Mouse (Mus musculus): ENCODE measurements around the gene Pdyn. TPM values are rescaled to one million over a fixed set of nuclear protein-coding genes. Genes with fewer than 3 reads are reported as not detected.

Gene Pdyn
- polyA plus RNA-seq, 1 experiment, result not detected

DNA sequence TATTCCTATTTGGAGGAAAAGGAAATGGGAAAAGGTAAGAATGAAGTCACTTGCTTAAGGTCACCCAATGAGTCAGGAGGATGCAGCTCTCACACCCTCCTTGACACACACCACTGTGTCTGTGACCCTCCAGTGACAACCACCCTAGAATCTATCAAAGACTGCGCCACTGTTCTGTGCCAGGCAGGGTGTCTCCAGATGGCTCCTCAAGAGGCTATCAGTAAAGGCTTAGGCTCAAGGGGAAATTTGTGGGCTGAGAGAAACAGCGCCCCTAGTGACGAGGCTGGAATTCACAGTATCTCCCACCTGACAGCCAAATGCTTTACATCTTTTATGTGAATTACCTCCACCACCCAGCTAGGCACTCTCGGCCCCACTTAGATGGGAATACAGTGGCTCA lies 3.6 kb downstream of the Pdyn start:
- WGBS, result 7% methylated on average over 4 of the region's 4 CpGs
- peak; percentile 25 for DNase-seq
- no peaks in the 10 kb centered on the region for H3K36me3 ChIP-seq (ENCODE audit: control insufficient read depth, insufficient read depth, low read length)

DNA sequence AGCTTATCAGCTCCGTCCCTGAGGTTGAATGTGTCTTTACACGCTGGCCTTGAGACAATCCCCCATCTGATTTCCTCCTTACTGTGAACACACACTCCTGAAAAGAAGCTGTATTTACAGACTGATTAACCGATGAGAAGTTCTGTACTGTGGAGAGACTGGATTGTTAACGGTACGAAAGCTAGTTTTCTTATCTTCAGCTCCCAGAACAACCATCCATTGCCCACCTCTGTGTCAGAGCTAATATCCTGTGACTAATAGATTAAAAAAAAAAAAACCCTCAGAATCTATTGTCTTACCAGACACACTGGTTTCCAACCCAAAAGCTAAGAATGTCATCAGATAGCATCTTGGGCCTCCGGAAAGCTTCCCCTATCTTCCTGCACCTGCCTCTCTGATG lies 5.3 kb downstream of the Pdyn start:
- no peaks in the 10 kb centered on the region for H3K36me3 ChIP-seq (ENCODE audit: control insufficient read depth, insufficient read depth, low read length)
- no peaks in the 10 kb centered on the region for H3K27me3 ChIP-seq (replicated peaks; ENCODE audit: control insufficient read depth, insufficient read depth, low read length)
- DNase-seq, result no peak
- no peak for TF ChIP-seq CTCF (conservative IDR thresholded peaks at IDR 0.05; ENCODE audit: insufficient read depth, insufficient read length, low read depth, low read length)
- H3K27ac ChIP-seq (ENCODE audit: insufficient read depth, low read depth, low read length), result no peak overlapping the region
- H3K4me3 ChIP-seq (ENCODE audit: insufficient read depth, low read depth, low read length), result no peak overlapping the region
- H3K4me1 ChIP-seq (ENCODE audit: control insufficient read depth, insufficient read depth, low read length), result no peaks in the 10 kb centered on the region
- 71% methylated on average over 6 of the region's 6 CpGs for WGBS

More for the DNA sequence above, 3.6 kb downstream of the Pdyn start:
- H3K27me3 ChIP-seq (replicated peaks; ENCODE audit: control insufficient read depth, insufficient read depth, low read length), result peaks cover 2% of the 10 kb centered on the region; the same call in 1 of the 2 replicates
- H3K4me3 ChIP-seq (ENCODE audit: insufficient read depth, low read depth, low read length), result no peak overlapping the region
- H3K27ac ChIP-seq (ENCODE audit: insufficient read depth, low read depth, low read length), result no peak overlapping the region
- TF ChIP-seq POLR2A (IDR thresholded peaks at IDR 0.05; ENCODE audit: low read depth, low read length), result no peak
- TF ChIP-seq CTCF (conservative IDR thresholded peaks at IDR 0.05; ENCODE audit: insufficient read depth, insufficient read length, low read depth, low read length), result peak; percentile 69
- H3K4me1 ChIP-seq (ENCODE audit: control insufficient read depth, insufficient read depth, low read length), result no peaks in the 10 kb centered on the region

DNA sequence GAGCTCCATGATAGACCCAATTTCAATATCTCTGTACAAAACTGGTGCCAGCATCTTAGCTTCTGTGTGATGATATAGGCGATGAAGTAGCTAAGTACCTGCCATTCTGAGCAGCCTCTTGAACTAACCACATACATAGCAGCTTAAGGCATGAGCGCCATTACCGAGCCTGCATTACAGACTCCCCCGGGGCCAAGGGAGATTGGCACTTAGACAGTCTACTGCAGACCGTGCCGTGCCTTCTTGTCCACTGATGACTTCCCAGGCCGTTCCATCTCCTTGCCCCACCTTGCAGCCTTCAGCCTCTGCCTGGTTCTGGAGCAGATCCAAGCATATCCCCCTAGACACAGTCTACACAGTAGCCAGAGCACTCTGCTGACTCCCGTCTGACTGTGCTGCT lies 7.0 kb downstream of the Pdyn start:
- Histone ChIP-seq H3K4me3 (ENCODE audit: insufficient read depth, low read depth, low read length) (no peak overlapping the region), H3K27ac (ENCODE audit: insufficient read depth, low read depth, low read length) (no peak overlapping the region), H3K4me1 (ENCODE audit: control insufficient read depth, insufficient read depth, low read length) (no peaks in the 10 kb centered on the region), H3K27me3 (replicated peaks; ENCODE audit: control insufficient read depth, insufficient read depth, low read length) (no peaks in the 10 kb centered on the region), H3K36me3 (ENCODE audit: control insufficient read depth, insufficient read depth, low read length) (no peaks in the 10 kb centered on the region)
- 69% methylated on average over 8 of the region's 8 CpGs for WGBS
- no peak for TF ChIP-seq POLR2A (IDR thresholded peaks at IDR 0.05; ENCODE audit: low read depth, low read length)
- no peak for TF ChIP-seq CTCF (conservative IDR thresholded peaks at IDR 0.05; ENCODE audit: insufficient read depth, insufficient read length, low read depth, low read length)
- no peak for DNase-seq

DNA sequence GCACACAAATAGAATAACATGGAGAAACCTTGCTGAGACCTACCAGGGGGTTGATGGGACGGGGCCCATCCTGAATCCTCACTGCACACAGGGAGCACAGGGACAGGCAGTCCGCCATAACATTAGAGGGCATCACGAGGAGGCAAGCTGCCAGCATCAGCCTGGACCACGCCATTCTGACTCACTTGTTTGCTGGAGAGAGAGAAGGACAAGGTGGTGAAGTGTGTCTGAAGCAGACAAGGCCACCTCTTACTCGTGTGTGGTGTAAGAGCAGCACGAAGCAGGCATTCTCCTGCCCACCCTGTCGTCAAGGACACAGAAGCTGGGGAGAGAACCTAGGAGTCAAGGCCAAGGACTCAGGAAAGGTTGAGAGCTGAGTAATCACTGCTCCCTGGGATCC lies 9.9 kb downstream of the Pdyn start:
- no peak for DNase-seq
- Histone ChIP-seq H3K36me3 (ENCODE audit: control insufficient read depth, insufficient read depth, low read length) (no peaks in the 10 kb centered on the region), H3K27ac (ENCODE audit: insufficient read depth, low read depth, low read length) (no peak overlapping the region), H3K27me3 (replicated peaks; ENCODE audit: control insufficient read depth, insufficient read depth, low read length) (no peaks in the 10 kb centered on the region), H3K4me1 (ENCODE audit: control insufficient read depth, insufficient read depth, low read length) (no peaks in the 10 kb centered on the region), H3K4me3 (ENCODE audit: insufficient read depth, low read depth, low read length) (no peak overlapping the region)
- TF ChIP-seq POLR2A (IDR thresholded peaks at IDR 0.05; ENCODE audit: low read depth, low read length) (no peak), CTCF (conservative IDR thresholded peaks at IDR 0.05; ENCODE audit: insufficient read depth, insufficient read length, low read depth, low read length) (no peak)
- WGBS, result 83% methylated on average over 7 of the region's 7 CpGs

DNA sequence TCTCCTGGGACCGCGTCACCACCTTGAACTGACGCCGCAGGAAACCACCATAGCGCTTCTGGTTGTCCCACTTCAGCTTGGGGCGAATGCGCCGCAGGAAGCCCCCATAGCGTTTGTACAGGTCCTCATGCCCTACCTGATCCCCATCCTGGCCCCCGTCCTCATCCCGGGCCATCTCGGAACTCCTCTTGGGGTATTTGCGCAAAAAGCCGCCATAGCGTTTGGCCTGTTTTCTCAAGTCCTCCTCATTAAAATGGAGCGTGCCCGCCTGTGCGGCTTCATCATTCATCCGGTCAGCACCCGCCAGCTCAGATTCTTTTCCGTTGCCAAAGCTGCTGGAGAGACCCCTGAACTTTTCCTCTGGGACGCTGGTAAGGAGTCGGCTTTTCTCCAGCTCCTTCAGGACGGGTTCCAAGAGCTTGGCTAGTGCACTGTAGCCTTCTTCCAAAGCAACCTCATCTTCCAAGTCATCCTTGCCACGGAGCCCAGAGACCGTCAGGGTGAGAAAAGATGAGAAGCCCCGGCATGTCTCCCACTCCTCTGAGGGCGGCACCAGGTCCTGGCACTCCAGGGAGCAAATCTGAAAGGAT lies 11.5 kb downstream of the Pdyn start:
- TF ChIP-seq CTCF (conservative IDR thresholded peaks at IDR 0.05; ENCODE audit: insufficient read depth, insufficient read length, low read depth, low read length), result no peak
- no peak for TF ChIP-seq POLR2A (IDR thresholded peaks at IDR 0.05; ENCODE audit: low read depth, low read length)
- no peak overlapping the region for H3K27ac ChIP-seq (ENCODE audit: insufficient read depth, low read depth, low read length)
- WGBS, result 92% methylated on average over 28 of the region's 28 CpGs
- no peaks in the 10 kb centered on the region for H3K36me3 ChIP-seq (ENCODE audit: control insufficient read depth, insufficient read depth, low read length)
- no peaks in the 10 kb centered on the region for H3K27me3 ChIP-seq (replicated peaks; ENCODE audit: control insufficient read depth, insufficient read depth, low read length)
- DNase-seq, result no peak
- H3K4me3 ChIP-seq (ENCODE audit: insufficient read depth, low read depth, low read length), result no peak overlapping the region
- no peaks in the 10 kb centered on the region for H3K4me1 ChIP-seq (ENCODE audit: control insufficient read depth, insufficient read depth, low read length)

DNA sequence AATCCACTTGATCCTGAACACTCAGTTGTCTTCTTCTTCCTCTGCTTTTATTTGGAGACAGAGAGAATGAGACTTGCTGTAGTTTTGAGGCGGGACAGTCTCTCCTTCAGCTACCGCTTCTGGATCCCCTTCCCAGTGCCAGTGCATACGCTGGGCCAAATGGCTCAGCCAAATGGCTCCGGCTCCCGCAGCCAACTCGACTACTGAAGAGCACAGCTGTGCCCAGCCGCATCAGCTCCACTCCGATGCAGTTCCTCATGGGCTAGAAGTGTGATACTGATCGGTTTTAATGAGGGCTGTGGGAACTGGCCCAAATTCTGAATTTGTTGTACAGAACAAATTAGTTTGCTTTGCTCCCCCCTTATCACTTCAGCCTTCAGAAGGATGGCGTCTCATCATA lies 12.7 kb downstream of the Pdyn start:
- no peak for DNase-seq
- Histone ChIP-seq H3K4me3 (ENCODE audit: insufficient read depth, low read depth, low read length) (no peak overlapping the region), H3K36me3 (ENCODE audit: control insufficient read depth, insufficient read depth, low read length) (no peaks in the 10 kb centered on the region), H3K27ac (ENCODE audit: insufficient read depth, low read depth, low read length) (no peak overlapping the region), H3K4me1 (ENCODE audit: control insufficient read depth, insufficient read depth, low read length) (no peaks in the 10 kb centered on the region), H3K27me3 (replicated peaks; ENCODE audit: control insufficient read depth, insufficient read depth, low read length) (no peaks in the 10 kb centered on the region)
- 34% methylated on average over 10 of the region's 10 CpGs for WGBS
- TF ChIP-seq CTCF (conservative IDR thresholded peaks at IDR 0.05; ENCODE audit: insufficient read depth, insufficient read length, low read depth, low read length), result no peak
- no peak for TF ChIP-seq POLR2A (IDR thresholded peaks at IDR 0.05; ENCODE audit: low read depth, low read length)

DNA sequence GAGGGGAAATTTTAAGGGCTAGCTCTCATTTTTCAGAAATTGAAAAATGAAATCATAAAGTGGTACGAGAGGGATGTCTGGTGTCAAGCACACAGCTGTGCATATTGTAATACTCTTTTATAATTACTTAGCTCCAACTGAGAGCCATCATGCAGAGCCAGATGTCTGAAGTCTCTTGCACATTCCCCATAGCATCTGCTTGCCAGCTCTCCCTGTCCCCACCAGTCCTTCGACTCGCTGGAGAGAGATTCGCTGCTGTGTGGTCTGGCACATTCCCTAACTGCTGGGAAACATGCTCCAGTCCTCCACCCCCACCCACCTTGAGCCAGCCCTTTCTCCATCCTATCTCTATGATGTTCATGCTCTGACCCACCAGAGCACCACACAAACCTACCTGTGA lies 15.6 kb downstream of the Pdyn start:
- Histone ChIP-seq H3K27ac (ENCODE audit: insufficient read depth, low read depth, low read length) (no peak overlapping the region), H3K36me3 (ENCODE audit: control insufficient read depth, insufficient read depth, low read length) (no peaks in the 10 kb centered on the region), H3K4me3 (ENCODE audit: insufficient read depth, low read depth, low read length) (no peak overlapping the region), H3K27me3 (replicated peaks; ENCODE audit: control insufficient read depth, insufficient read depth, low read length) (no peaks in the 10 kb centered on the region), H3K4me1 (ENCODE audit: control insufficient read depth, insufficient read depth, low read length) (no peaks in the 10 kb centered on the region)
- no peak for DNase-seq
- no peak for TF ChIP-seq POLR2A (IDR thresholded peaks at IDR 0.05; ENCODE audit: low read depth, low read length)
- TF ChIP-seq CTCF (conservative IDR thresholded peaks at IDR 0.05; ENCODE audit: insufficient read depth, insufficient read length, low read depth, low read length), result no peak
- WGBS, result 69% methylated on average over 4 of the region's 4 CpGs

All from kidney, adult 2 months (tissue).